Mouse (Mus musculus): ENCODE measurements around the gene Rilpl1.
"Not testable (repeated sequence)": the region's sequence is repeated elsewhere in the genome, so short reads cannot be mapped to it uniquely, and the experiment has no call there.

Gene Rilpl1

GRCm38 (mm10) chr5:124493455-124493854, 37.7 kb downstream of the Rilpl1 start:
- DNase-seq (ENCODE audit: extremely low read depth, low read depth): no peak

GRCm38 (mm10) chr5:124492618-124493017, 38.6 kb downstream of the Rilpl1 start:
- DNase-seq (ENCODE audit: extremely low read depth, low read depth): no peak

GRCm38 (mm10) chr5:124491732-124492131, 39.5 kb downstream of the Rilpl1 start:
- no peak for DNase-seq (ENCODE audit: extremely low read depth, low read depth)

- no peak for DNase-seq (ENCODE audit: extremely low read depth, low read depth)
Measured at GRCm38 (mm10) chr5:124488885-124489284, 42.3 kb downstream of the Rilpl1 start.

- no peak for DNase-seq (ENCODE audit: extremely low read depth, low read depth)
Measured at GRCm38 (mm10) chr5:124485654-124486053, 45.5 kb downstream of the Rilpl1 start.

- peak; percentile 13 for DNase-seq (ENCODE audit: extremely low read depth, low read depth)
Measured at GRCm38 (mm10) chr5:124483655-124484396, 47.4 kb downstream of the Rilpl1 start.

GRCm38 (mm10) chr5:124482966-124483654, 48.1 kb downstream of the Rilpl1 start, which contains the start of gene Snrnp35:
Gene Snrnp35 (plus strand): TSS chr5:124483134.
- peak; percentile 90 for DNase-seq (ENCODE audit: extremely low read depth, low read depth)

- no peak for DNase-seq (ENCODE audit: extremely low read depth, low read depth)
Measured at GRCm38 (mm10) chr5:124482436-124482965, 48.7 kb downstream of the Rilpl1 start.

GRCm38 (mm10) chr5:124481714-124482113, 49.5 kb downstream of the Rilpl1 start:
- no peak for DNase-seq (ENCODE audit: extremely low read depth, low read depth)

GRCm38 (mm10) chr5:124480119-124480518, 51.1 kb downstream of the Rilpl1 start:
- no peak for DNase-seq (ENCODE audit: extremely low read depth, low read depth)

- DNase-seq (ENCODE audit: extremely low read depth, low read depth): peak; percentile 53
Measured at GRCm38 (mm10) chr5:124478873-124479204, 52.4 kb downstream of the Rilpl1 start.

- no peak for DNase-seq (ENCODE audit: extremely low read depth, low read depth)
Measured at GRCm38 (mm10) chr5:124470591-124471171, 60.5 kb downstream of the Rilpl1 start.

GRCm38 (mm10) chr5:124469486-124469885, 61.7 kb downstream of the Rilpl1 start:
- DNase-seq (ENCODE audit: extremely low read depth, low read depth): no peak

GRCm38 (mm10) chr5:124468365-124468764, 62.8 kb downstream of the Rilpl1 start:
- no peak for DNase-seq (ENCODE audit: extremely low read depth, low read depth)

- DNase-seq (ENCODE audit: extremely low read depth, low read depth): no peak
Measured at GRCm38 (mm10) chr5:124467766-124468165, 63.4 kb downstream of the Rilpl1 start.

GRCm38 (mm10) chr5:124464905-124465304, 66.3 kb downstream of the Rilpl1 start:
- DNase-seq (ENCODE audit: extremely low read depth, low read depth): no peak

- DNase-seq (ENCODE audit: extremely low read depth, low read depth): no peak
Measured at GRCm38 (mm10) chr5:124463462-124463861, 67.7 kb downstream of the Rilpl1 start.

- no peak for DNase-seq (ENCODE audit: extremely low read depth, low read depth)
Measured at GRCm38 (mm10) chr5:124462297-124463025, 68.7 kb downstream of the Rilpl1 start.

GRCm38 (mm10) chr5:124460922-124461321, 70.3 kb downstream of the Rilpl1 start:
- not testable (repeated sequence) for DNase-seq (ENCODE audit: extremely low read depth, low read depth)

GRCm38 (mm10) chr5:124456762-124457161, 74.4 kb downstream of the Rilpl1 start:
- DNase-seq (ENCODE audit: extremely low read depth, low read depth): no peak

- DNase-seq (ENCODE audit: extremely low read depth, low read depth): no peak
Measured at GRCm38 (mm10) chr5:124454082-124454419, 77.1 kb downstream of the Rilpl1 start.

Data from MEL-GATA-1-ER (cell line).